Mouse (Mus musculus) layer of hippocampus, adult 6 months (tissue): ENCODE measurements around the gene Nlrp2. TPM values are rescaled to one million over a fixed set of nuclear protein-coding genes. Genes with fewer than 3 reads are reported as not detected.

Experiments
- long read RNA-seq, 2 experiments: library from polyadenylated mRNA; unstranded; transcript quantifications; one replicate each; pipeline ENCODE4 v2.0.0; 2019 to 2020
- polyA plus RNA-seq: library from polyadenylated mRNA; unstranded; fragments of <200 nt; fragmentation: Nextera tagmentation; gene quantifications from 2 replicates; pipeline ENCODE4 v1.2.3, GENCODE M21; 2021

Nlrp2 gene
- polyA plus RNA-seq, result not detected in 2 replicates
- long read RNA-seq, experiment 1, result 0 reads
- long read RNA-seq, experiment 2, result 0 reads

DNA sequence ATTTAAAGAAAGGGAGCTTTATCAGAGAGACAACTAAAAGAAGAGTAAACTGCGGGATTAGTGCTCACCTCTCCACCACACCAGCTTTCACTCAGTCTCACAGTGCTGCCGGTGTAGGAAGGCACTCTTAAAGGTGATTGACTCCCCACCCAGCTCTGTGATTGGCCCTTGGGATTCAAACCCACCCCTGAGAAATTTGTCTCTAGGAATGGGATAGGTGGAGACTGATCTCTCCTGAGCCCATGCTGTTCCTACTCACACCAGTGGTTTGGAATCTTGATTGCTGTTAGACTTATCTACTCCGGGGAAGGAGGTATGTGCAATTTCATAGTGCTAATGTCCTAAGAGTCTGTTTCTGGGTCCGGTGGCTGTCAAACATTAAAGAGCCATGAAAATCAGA lies at the start of gene Nlrp2:
TSS of gene Nlrp2 (minus strand) at position 101 of the 400 bp plus-strand sequence.

DNA sequence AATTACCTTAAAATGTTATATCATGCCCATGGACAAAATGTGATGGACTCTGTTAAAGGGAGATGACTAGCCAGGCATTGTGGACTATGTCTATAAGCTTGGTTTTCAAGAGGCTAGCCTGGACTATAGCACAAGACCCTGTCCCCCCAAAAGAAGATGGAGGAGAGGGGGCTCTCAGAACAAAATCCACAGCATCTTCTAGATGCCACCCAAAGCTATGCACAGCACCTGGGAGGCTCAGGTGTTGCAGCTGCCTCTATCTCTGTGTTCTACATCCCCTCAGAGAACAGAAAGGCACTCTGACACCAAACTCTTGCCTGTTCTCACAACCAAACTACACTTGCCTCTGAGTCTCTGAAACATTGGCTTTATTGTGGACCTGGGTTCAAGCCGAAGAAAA lies 598 bp downstream of the Nlrp2 start, which contains the start of gene Gm5065:
TSS of gene Gm5065 (plus strand) at position 301 of the 400 bp plus-strand sequence.

Other genes with a start within 250 kb of the Nlrp2 start
- gene Rfpl4, start 234.1 kb downstream of the Nlrp2 start, polyA plus RNA-seq, result not detected in 2 replicates
- 0.88 and 1.2 TPM in 2 replicates for gene Rasl2-9, start 225.1 kb downstream of the Nlrp2 start, polyA plus RNA-seq
- gene Vmn1r55, start 201.4 kb downstream of the Nlrp2 start, polyA plus RNA-seq, result not detected in 2 replicates
- not detected in 2 replicates for gene Vmn1r56, start 154.3 kb downstream of the Nlrp2 start, polyA plus RNA-seq
- gene Vmn1r57, start 132.5 kb downstream of the Nlrp2 start, polyA plus RNA-seq, result not detected in 2 replicates
- not detected in 2 replicates for gene Gm5065, start 498 bp downstream of the Nlrp2 start, polyA plus RNA-seq
- not detected in 2 replicates for gene Vmn1r58, start 62.4 kb upstream of the Nlrp2 start, polyA plus RNA-seq
- not detected in 2 replicates for gene Vmn1r59, start 105.7 kb upstream of the Nlrp2 start, polyA plus RNA-seq
- gene Vmn2r28, start 142.9 kb upstream of the Nlrp2 start, polyA plus RNA-seq, result not detected in 2 replicates
- not detected in 2 replicates for gene Vmn1r60, start 196.3 kb upstream of the Nlrp2 start, polyA plus RNA-seq